Mouse (Mus musculus) heart, embryonic 12.5 days (tissue): ENCODE measurements around the gene Ncbp3. TPM values are rescaled to one million over a fixed set of nuclear protein-coding genes. Genes with fewer than 3 reads are reported as not detected.

Experiments used
- ATAC-seq: fragments of 200-750 bp; cut with Nextera tagmentation; 2 replicates; pipeline ENCODE4 v1.8.0; 2017; ENCODE audit warnings: moderate TSS enrichment, moderate library complexity; ENCODE audit not compliant: insufficient number of reproducible peaks, low FRiP score
- H3K27ac ChIP-seq: fragments of 300-500 bp; sonication (generic); 2 replicates; pipeline ENCODE4 v1.5.1; 2016; ENCODE audit warnings: mild to moderate bottlenecking, moderate library complexity; ENCODE audit not compliant: poor library complexity, severe bottlenecking
- H3K27me3 ChIP-seq: fragments of 300-500 bp; sonication (generic); replicated peaks from 2 replicates; pipeline ENCODE4 v1.6.1; 2016; ENCODE audit warnings: mild to moderate bottlenecking, moderate library complexity
- H3K36me3 ChIP-seq: fragments of 300-500 bp; sonication (generic); 2 replicates; pipeline ENCODE4 v1.6.1; 2016; ENCODE audit warnings: mild to moderate bottlenecking, moderate library complexity
- H3K4me1 ChIP-seq: fragments of 300-500 bp; sonication (generic); replicated peaks from 2 replicates; pipeline ENCODE4 v1.6.1; 2016; ENCODE audit warnings: mild to moderate bottlenecking
- H3K4me2 ChIP-seq: fragments of 300-500 bp; sonication (generic); 2 replicates; pipeline ENCODE4 v1.6.1; 2016; ENCODE audit warnings: mild to moderate bottlenecking, moderate library complexity
- H3K4me3 ChIP-seq: fragments of 300-500 bp; sonication (generic); 2 replicates; pipeline ENCODE4 v1.5.1; 2016; ENCODE audit warnings: mild to moderate bottlenecking
- H3K9ac ChIP-seq: fragments of 300-500 bp; sonication (generic); 2 replicates; pipeline ENCODE4 v1.6.1; 2016; ENCODE audit warnings: mild to moderate bottlenecking, moderate library complexity
- H3K9me3 ChIP-seq: fragments of 300-500 bp; sonication (generic); replicated peaks from 2 replicates; pipeline ENCODE4 v1.6.1; 2016; ENCODE audit warnings: mild to moderate bottlenecking, moderate library complexity
- WGBS: fragments of 180-500 bp; shearing (Covaris S2); methylation state at CpG from one replicate; pipeline ENCODE4 v1.1.7; 2016; 5-methylcytosine and 5-hydroxymethylcytosine counted together
- polyA plus RNA-seq: library from polyadenylated mRNA; unstranded; fragments of >200 nt; fragmentation: Nextera tagmentation; extraction: Ambion mirVana; gene quantifications from 2 replicates; pipeline ENCODE4 v1.2.1, GENCODE M21; 2016

Gene Ncbp3
- polyA plus RNA-seq, 1 experiment from 2014 or later: 10.9 TPM

- Histone ChIP-seq H3K9me3 (no peaks in the 10 kb centered on the region), H3K4me3 (no peak overlapping the region), H3K27me3 (peaks cover 11% of the 10 kb centered on the region; the same call in 1 of the 2 replicates), H3K9ac (peak overlapping the region; percentile 49), H3K27ac (no peak overlapping the region), H3K4me2 (peak overlapping the region; percentile 67; the same call in 1 of the 2 replicates), H3K4me1 (peaks cover 25% of the 10 kb centered on the region), H3K36me3 (no peaks in the 10 kb centered on the region)
- no peak for ATAC-seq
- WGBS: 74% methylated on average over 5 of the region's 5 CpGs
Measured at GRCm38 (mm10) chr11:73031536-73031935, 16.0 kb upstream of the Ncbp3 start.

GRCm38 (mm10) chr11:73036077-73036476, 11.5 kb upstream of the Ncbp3 start:
- Histone ChIP-seq H3K4me2 (no peak overlapping the region), H3K9me3 (no peaks in the 10 kb centered on the region), H3K4me1 (peaks cover 21% of the 10 kb centered on the region), H3K9ac (no peak overlapping the region), H3K27ac (no peak overlapping the region), H3K36me3 (no peaks in the 10 kb centered on the region), H3K27me3 (0 out of 2 replicates have a peak, but pooled peaks cover 10% of the 10 kb centered on the region), H3K4me3 (no peak overlapping the region)
- ATAC-seq: no peak
- 49% methylated on average over 7 of the region's 7 CpGs for WGBS

GRCm38 (mm10) chr11:73036889-73037288, 10.7 kb upstream of the Ncbp3 start:
- peaks cover 18% of the 10 kb centered on the region for H3K4me1 ChIP-seq
- 50% methylated on average over 6 of the region's 6 CpGs for WGBS
- no peak overlapping the region for H3K9ac ChIP-seq
- H3K27ac ChIP-seq: no peak overlapping the region
- no peaks in the 10 kb centered on the region for H3K9me3 ChIP-seq
- no peak overlapping the region for H3K4me3 ChIP-seq
- 0 out of 2 replicates have a peak, but pooled peaks cover 10% of the 10 kb centered on the region for H3K27me3 ChIP-seq
- no peaks in the 10 kb centered on the region for H3K36me3 ChIP-seq
- H3K4me2 ChIP-seq: no peak overlapping the region
- ATAC-seq: no peak

GRCm38 (mm10) chr11:73037691-73038090, 9.9 kb upstream of the Ncbp3 start:
- Histone ChIP-seq H3K9me3 (no peaks in the 10 kb centered on the region), H3K4me2 (no peak overlapping the region), H3K27me3 (0 out of 2 replicates have a peak, but pooled peaks cover 4% of the 10 kb centered on the region), H3K27ac (no peak overlapping the region), H3K36me3 (no peaks in the 10 kb centered on the region), H3K4me1 (peaks cover 18% of the 10 kb centered on the region), H3K9ac (no peak overlapping the region), H3K4me3 (no peak overlapping the region)
- no peak for ATAC-seq
- 85% methylated on average over 3 of the region's 3 CpGs for WGBS

GRCm38 (mm10) chr11:73039102-73039799, 8.3 kb upstream of the Ncbp3 start:
- no peak overlapping the region for H3K4me3 ChIP-seq
- no peak overlapping the region for H3K9ac ChIP-seq
- H3K4me2 ChIP-seq: no peak overlapping the region
- H3K36me3 ChIP-seq: no peaks in the 10 kb centered on the region
- no peaks in the 10 kb centered on the region for H3K9me3 ChIP-seq
- no peak overlapping the region for H3K27ac ChIP-seq
- no peak for ATAC-seq
- WGBS: 56% methylated on average over 9 of the region's 9 CpGs
- peaks cover 18% of the 10 kb centered on the region for H3K4me1 ChIP-seq
- no peaks in the 10 kb centered on the region for H3K27me3 ChIP-seq

GRCm38 (mm10) chr11:73044229-73044755, 3.3 kb upstream of the Ncbp3 start:
- H3K9ac ChIP-seq: 0 out of 2 replicates have a peak overlapping the region, but pooled peaks have one; percentile 3
- no peak overlapping the region for H3K4me2 ChIP-seq
- 47% methylated on average over 6 of the region's 6 CpGs for WGBS
- H3K9me3 ChIP-seq: no peaks in the 10 kb centered on the region
- no peak for ATAC-seq
- H3K4me1 ChIP-seq: peaks cover 10% of the 10 kb centered on the region
- H3K4me3 ChIP-seq: no peak overlapping the region
- no peaks in the 10 kb centered on the region for H3K36me3 ChIP-seq
- H3K27ac ChIP-seq: no peak overlapping the region
- no peaks in the 10 kb centered on the region for H3K27me3 ChIP-seq

GRCm38 (mm10) chr11:73044789-73045188, 2.8 kb upstream of the Ncbp3 start:
- 68% methylated on average over 4 of the region's 4 CpGs for WGBS
- ATAC-seq: no peak
- Histone ChIP-seq H3K27ac (no peak overlapping the region), H3K4me2 (no peak overlapping the region), H3K4me1 (peaks cover 13% of the 10 kb centered on the region), H3K9me3 (no peaks in the 10 kb centered on the region), H3K4me3 (no peak overlapping the region), H3K36me3 (peaks cover 1% of the 10 kb centered on the region; the same call in 1 of the 2 replicates), H3K9ac (no peak overlapping the region), H3K27me3 (no peaks in the 10 kb centered on the region)

- Histone ChIP-seq H3K4me2 (peak overlapping the region; percentile 98), H3K9ac (peak overlapping the region; percentile 97), H3K4me1 (peaks cover 19% of the 10 kb centered on the region), H3K36me3 (peaks cover 20% of the 10 kb centered on the region), H3K27ac (peak overlapping the region; percentile 92), H3K4me3 (peak overlapping the region; percentile 94), H3K27me3 (no peaks in the 10 kb centered on the region), H3K9me3 (no peaks in the 10 kb centered on the region)
- WGBS: 1% methylated on average over 55 of the region's 55 CpGs
- peak; percentile 71 for ATAC-seq
Measured at GRCm38 (mm10) chr11:73048030-73048876, 670 bp downstream of the Ncbp3 start.

GRCm38 (mm10) chr11:73049335-73049734, 1.8 kb downstream of the Ncbp3 start:
- H3K27me3 ChIP-seq: no peaks in the 10 kb centered on the region
- H3K4me3 ChIP-seq: peak overlapping the region; percentile 94
- peaks cover 19% of the 10 kb centered on the region for H3K4me1 ChIP-seq
- whole genome bisulfite sequencing: 5% methylated on average over 4 of the region's 4 CpGs
- H3K9ac ChIP-seq: peak overlapping the region; percentile 97
- H3K36me3 ChIP-seq: peaks cover 31% of the 10 kb centered on the region
- no peak for ATAC-seq
- 0 out of 2 replicates have a peak overlapping the region, but pooled peaks have one; percentile 2 for H3K27ac ChIP-seq
- H3K4me2 ChIP-seq: peak overlapping the region; percentile 98
- no peaks in the 10 kb centered on the region for H3K9me3 ChIP-seq

GRCm38 (mm10) chr11:73052795-73053194, 5.2 kb downstream of the Ncbp3 start:
- peaks cover 24% of the 10 kb centered on the region for H3K4me1 ChIP-seq
- H3K4me2 ChIP-seq: no peak overlapping the region
- H3K27ac ChIP-seq: peak overlapping the region; percentile 25; the same call in 1 of the 2 replicates
- H3K27me3 ChIP-seq: no peaks in the 10 kb centered on the region
- peaks cover 64% of the 10 kb centered on the region for H3K36me3 ChIP-seq
- no peaks in the 10 kb centered on the region for H3K9me3 ChIP-seq
- 69% methylated on average over 1 of the region's 1 CpGs for WGBS
- H3K4me3 ChIP-seq: no peak overlapping the region
- H3K9ac ChIP-seq: no peak overlapping the region
- ATAC-seq: no peak

GRCm38 (mm10) chr11:73057701-73058100, 10.1 kb downstream of the Ncbp3 start:
- Histone ChIP-seq H3K27me3 (no peaks in the 10 kb centered on the region), H3K9me3 (no peaks in the 10 kb centered on the region), H3K36me3 (peaks cover 71% of the 10 kb centered on the region), H3K9ac (no peak overlapping the region), H3K4me2 (no peak overlapping the region), H3K27ac (no peak overlapping the region), H3K4me3 (no peak overlapping the region), H3K4me1 (peaks cover 11% of the 10 kb centered on the region)
- ATAC-seq: no peak
- WGBS: 43% methylated on average over 5 of the region's 5 CpGs
